Mouse (Mus musculus) small intestine, adult 2 months (tissue): Measurements from ENCODE around the gene Msl2. TPM values are rescaled to one million over a fixed set of nuclear protein-coding genes. Genes with fewer than 3 reads are reported as not detected.

ENCODE experiments used
- H3K27ac ChIP-seq: fragments of 200-500 bp; 2 replicates; pipeline ENCODE4 v1.5.1; 2012; ENCODE audit warnings: low read depth, low read length, control low read depth, inconsistent platforms; ENCODE audit not compliant: insufficient read depth
- H3K27me3 ChIP-seq: fragments of 200-500 bp; 2 replicates; pipeline ENCODE4 v1.6.1; 2012; ENCODE audit warnings: mild to moderate bottlenecking, moderate library complexity, low read length, inconsistent platforms; ENCODE audit not compliant: control insufficient read depth, insufficient read depth
- H3K36me3 ChIP-seq: fragments of 200-500 bp; 2 replicates; pipeline ENCODE4 v1.6.1; 2012; ENCODE audit warnings: mild to moderate bottlenecking, low read length, control low read depth, inconsistent platforms; ENCODE audit not compliant: control insufficient read depth, insufficient read depth
- H3K4me1 ChIP-seq: fragments of 200-500 bp; 2 replicates; pipeline ENCODE4 v1.6.1; 2012; ENCODE audit warnings: low read length, inconsistent platforms, mixed read lengths; ENCODE audit not compliant: control insufficient read depth, insufficient read depth, insufficient read length
- H3K4me3 ChIP-seq: fragments of 200-500 bp; 2 replicates; pipeline ENCODE4 v1.5.1; 2012; ENCODE audit warnings: low read depth, mild to moderate bottlenecking, control low read depth, inconsistent platforms, low read length, moderate library complexity
- CTCF ChIP-seq: fragments of 200-500 bp; IDR thresholded peaks from 2 replicates; pipeline ENCODE4 v1.5.1; 2012; ENCODE audit warnings: low read depth, mild to moderate bottlenecking, control low read depth, inconsistent platforms, low read length, moderate library complexity, mixed read lengths; ENCODE audit not compliant: insufficient replicate concordance, insufficient read length; ENCODE audit errors: extremely low read depth
- POLR2A ChIP-seq: fragments of 200-500 bp; IDR thresholded peaks from 2 replicates; pipeline ENCODE4 v1.6.1; 2012; ENCODE audit warnings: low read depth, mild to moderate bottlenecking, control low read depth, inconsistent platforms, low read length, moderate library complexity
- WGBS: fragments of 180-500 bp; shearing (Covaris S2); methylation state at CpG from one replicate; pipeline ENCODE4 v1.1.7; 2018; 5-methylcytosine and 5-hydroxymethylcytosine counted together
- polyA plus RNA-seq: library from polyadenylated mRNA; depleted of rRNA; stranded (reverse); fragments of >200 nt; gene quantifications from 2 replicates; pipeline ENCODE4 v1.2.3, GENCODE M21; 2012; rRNA removed

Gene Msl2
- polyA plus RNA-seq, 1 experiment = 24.4 TPM

- WGBS = 76% methylated on average over 4 of the region's 4 CpGs
- TF ChIP-seq CTCF = no peak
- TF ChIP-seq POLR2A = no peak
- no peak overlapping the region for H3K4me3 ChIP-seq
- no peak overlapping the region for H3K27ac ChIP-seq
- peaks cover 14% of the 10 kb centered on the region for H3K36me3 ChIP-seq
- H3K27me3 ChIP-seq = no peaks in the 10 kb centered on the region
- no peaks in the 10 kb centered on the region for H3K4me1 ChIP-seq
These were observed 69.7 kb downstream of the Msl2 start for GRCm38 (mm10) chr9:101143635-101144034.

GRCm38 (mm10) chr9:101152872-101153271 lies 79.0 kb downstream of the Msl2 start:
- no peak overlapping the region for H3K27ac ChIP-seq
- no peak for TF ChIP-seq POLR2A
- no peak for TF ChIP-seq CTCF
- no peaks in the 10 kb centered on the region for H3K27me3 ChIP-seq
- no peaks in the 10 kb centered on the region for H3K36me3 ChIP-seq
- no peak overlapping the region for H3K4me3 ChIP-seq
- 64% methylated on average over 5 of the region's 5 CpGs for WGBS
- H3K4me1 ChIP-seq = no peaks in the 10 kb centered on the region

Other genes starting within 250 kb of the Msl2 start
- gene Pccb, start 39.2 kb upstream of the Msl2 start, polyA plus RNA-seq = 41.9 and 60.1 TPM in 2 replicates
- gene Ppp2r3a, start 177.7 kb downstream of the Msl2 start, polyA plus RNA-seq = 0.52 and 0.67 TPM in 2 replicates